Mouse (Mus musculus) liver, postnatal 0 days (tissue): ENCODE data around the gene Hoxb8. TPM values are rescaled to one million over a fixed set of nuclear protein-coding genes. Genes with fewer than 3 reads are reported as not detected.

Experiments
- ATAC-seq: fragments of 200-750 bp; cut with Nextera tagmentation; 2 replicates; pipeline ENCODE4 v1.8.0; 2017; ENCODE audit warnings: mild to moderate bottlenecking, moderate library complexity
- DNase-seq: peaks from one replicate; pipeline ENCODE4 v3.0.0-alpha.2; 2016
- H3K27ac ChIP-seq: fragments of 300-500 bp; sonication (generic); 2 replicates; pipeline ENCODE4 v1.5.1; 2014; ENCODE audit warnings: antibody characterized with exemption, moderate library complexity, mild to moderate bottlenecking, low read depth
- H3K27me3 ChIP-seq: fragments of 300-500 bp; sonication (generic); 2 replicates; pipeline ENCODE4 v1.6.1; 2014; ENCODE audit warnings: low read length, control low read depth, mixed read lengths; ENCODE audit not compliant: insufficient read depth
- H3K36me3 ChIP-seq: fragments of 300-500 bp; sonication (generic); replicated peaks from 2 replicates; pipeline ENCODE4 v1.6.1; 2014; ENCODE audit warnings: mild to moderate bottlenecking, control low read depth, low read length, moderate library complexity, mixed read lengths; ENCODE audit not compliant: insufficient read depth
- H3K4me1 ChIP-seq: fragments of 300-500 bp; sonication (generic); 2 replicates; pipeline ENCODE4 v1.6.1; 2014; ENCODE audit warnings: antibody characterized with exemption, mild to moderate bottlenecking, control low read depth; ENCODE audit not compliant: insufficient read depth
- H3K4me2 ChIP-seq: fragments of 300-500 bp; sonication (generic); 2 replicates; pipeline ENCODE4 v1.6.1; 2014; ENCODE audit warnings: low read depth, mild to moderate bottlenecking, low read length, moderate library complexity, mixed read lengths
- H3K4me3 ChIP-seq: fragments of 300-500 bp; sonication (generic); 2 replicates; pipeline ENCODE4 v1.5.1; 2014; ENCODE audit warnings: low read depth, low read length
- H3K9ac ChIP-seq: fragments of 300-500 bp; sonication (generic); replicated peaks from 2 replicates; pipeline ENCODE4 v1.6.1; 2014; ENCODE audit warnings: mild to moderate bottlenecking, moderate library complexity
- H3K9me3 ChIP-seq: fragments of 300-500 bp; sonication (generic); 2 replicates; pipeline ENCODE4 v1.6.1; 2016; ENCODE audit warnings: mild to moderate bottlenecking, control low read depth, low read length, mixed read lengths
- CTCF ChIP-seq: sonication (generic); IDR thresholded peaks from 2 replicates; pipeline ENCODE4 v1.5.1; 2016; ENCODE audit warnings: antibody characterized with exemption, low read depth
- EP300 ChIP-seq: IDR thresholded peaks from 2 replicates; pipeline ENCODE4 v1.6.1; 2016; ENCODE audit warnings: antibody characterized with exemption, low read depth, mild to moderate bottlenecking
- whole genome bisulfite sequencing: fragments of 180-500 bp; shearing (Covaris S2); extraction: QIAGEN DNeasy Blood & Tissue Kit; methylation state at CpG from one replicate; pipeline ENCODE4 v1.1.7; 2014; ENCODE audit not compliant: insufficient replicate concordance; 5-methylcytosine and 5-hydroxymethylcytosine counted together
- microRNA counts: library from miRNA; unstranded; fragments of <30 nt; microRNA quantifications from one replicate; lab custom pipeline; 2015
- microRNA-seq: library from miRNA; unstranded; fragments of <30 nt; microRNA quantifications from one replicate; pipeline ENCODE4, GENCODE M21; 2016
- polyA plus RNA-seq: library from polyadenylated mRNA; unstranded; fragments of >200 nt; fragmentation: Nextera tagmentation; extraction: Ambion mirVana; gene quantifications from 2 replicates; pipeline ENCODE4 v1.2.1, GENCODE M21; 2015

Hoxb8 gene
- polyA plus RNA-seq, 1 experiment from 2014 or later = not detected

GRCm38 (mm10) chr11:96327750-96328149 is 46.0 kb downstream of the Hoxb8 start:
- Histone ChIP-seq H3K36me3 (no peaks in the 10 kb centered on the region), H3K4me2 (no peak overlapping the region), H3K4me3 (no peak overlapping the region), H3K4me1 (0 out of 2 replicates have a peak, but pooled peaks cover 1% of the 10 kb centered on the region), H3K9me3 (no peaks in the 10 kb centered on the region), H3K27ac (no peak overlapping the region), H3K27me3 (peaks cover 75% of the 10 kb centered on the region), H3K9ac (no peak overlapping the region)
- ATAC-seq (no peak), DNase-seq (no peak)
- TF ChIP-seq EP300 (no peak), CTCF (no peak)
- WGBS = 35% methylated on average over 5 of the region's 5 CpGs

- WGBS = 39% methylated on average over 8 of the region's 8 CpGs
- Histone ChIP-seq H3K4me2 (no peak overlapping the region), H3K9ac (no peak overlapping the region), H3K36me3 (no peaks in the 10 kb centered on the region), H3K27me3 (peaks cover 83% of the 10 kb centered on the region), H3K27ac (no peak overlapping the region), H3K9me3 (no peaks in the 10 kb centered on the region), H3K4me3 (no peak overlapping the region), H3K4me1 (0 out of 2 replicates have a peak, but pooled peaks cover 3% of the 10 kb centered on the region)
- DNase-seq (no peak), ATAC-seq (no peak)
- TF ChIP-seq EP300 = no peak
- TF ChIP-seq CTCF = no peak
Measured at GRCm38 (mm10) chr11:96328605-96329004, 46.9 kb downstream of the Hoxb8 start.

- WGBS = 11% methylated on average over 8 of the region's 8 CpGs
- Histone ChIP-seq H3K36me3 (no peaks in the 10 kb centered on the region), H3K27me3 (peaks cover 81% of the 10 kb centered on the region), H3K27ac (no peak overlapping the region), H3K4me3 (no peak overlapping the region), H3K4me2 (peak overlapping the region; percentile 50), H3K4me1 (0 out of 2 replicates have a peak, but pooled peaks cover 3% of the 10 kb centered on the region), H3K9ac (no peak overlapping the region), H3K9me3 (no peaks in the 10 kb centered on the region)
- TF ChIP-seq EP300 = no peak
- ATAC-seq (no peak), DNase-seq (no peak)
Measured at GRCm38 (mm10) chr11:96332105-96332504, 50.4 kb downstream of the Hoxb8 start.

- Histone ChIP-seq H3K4me1 (0 out of 2 replicates have a peak, but pooled peaks cover 3% of the 10 kb centered on the region), H3K4me2 (peak overlapping the region; percentile 50), H3K4me3 (peak overlapping the region; percentile 33), H3K27ac (peak overlapping the region; percentile 22; the same call in 1 of the 2 replicates), H3K9ac (no peak overlapping the region), H3K36me3 (no peaks in the 10 kb centered on the region), H3K27me3 (peaks cover 76% of the 10 kb centered on the region), H3K9me3 (no peaks in the 10 kb centered on the region)
- DNase-seq (no peak), ATAC-seq (no peak)
- WGBS = 13% methylated on average over 35 of the region's 35 CpGs
- no peak for TF ChIP-seq EP300
- TF ChIP-seq CTCF = no peak
Measured at GRCm38 (mm10) chr11:96332618-96333032, 50.9 kb downstream of the Hoxb8 start.

- H3K4me2 ChIP-seq = peak overlapping the region; percentile 50
- 0 out of 2 replicates have a peak, but pooled peaks cover 3% of the 10 kb centered on the region for H3K4me1 ChIP-seq
- ATAC-seq (no peak), DNase-seq (no peak)
- TF ChIP-seq EP300 (no peak), CTCF (no peak)
- 45% methylated on average over 17 of the region's 17 CpGs for WGBS
- no peak overlapping the region for H3K27ac ChIP-seq
- no peaks in the 10 kb centered on the region for H3K9me3 ChIP-seq
- H3K9ac ChIP-seq = no peak overlapping the region
- peak overlapping the region; percentile 33 for H3K4me3 ChIP-seq
- peaks cover 77% of the 10 kb centered on the region for H3K27me3 ChIP-seq
- H3K36me3 ChIP-seq = no peaks in the 10 kb centered on the region
Measured at GRCm38 (mm10) chr11:96333241-96334001, 51.7 kb downstream of the Hoxb8 start.

- TF ChIP-seq EP300 (no peak), CTCF (no peak)
- H3K27ac ChIP-seq = no peak overlapping the region
- no peak overlapping the region for H3K4me3 ChIP-seq
- H3K9me3 ChIP-seq = no peaks in the 10 kb centered on the region
- DNase-seq (no peak), ATAC-seq (no peak)
- no peaks in the 10 kb centered on the region for H3K36me3 ChIP-seq
- H3K9ac ChIP-seq = no peak overlapping the region
- WGBS = 39% methylated on average over 2 of the region's 2 CpGs
- 0 out of 2 replicates have a peak, but pooled peaks cover 3% of the 10 kb centered on the region for H3K4me1 ChIP-seq
- no peak overlapping the region for H3K4me2 ChIP-seq
- H3K27me3 ChIP-seq = peaks cover 75% of the 10 kb centered on the region
Measured at GRCm38 (mm10) chr11:96334002-96334364, 52.3 kb downstream of the Hoxb8 start.

MicroRNAs encoded within 50 kb of the gene (microRNA counts, 519-probe panel; counts per million panel counts)
- microRNA mmu-miR-10a (lab: Ali Mortazavi, UCI) (4,464 counts per million, percentile 51 among the panel's probes with 10 or more counts), microRNA mmu-miR-196a (lab: Ali Mortazavi, UCI) (not detected)

Small RNAs within 50 kb of the gene (microRNA-seq; reads per million reads assigned to microRNA genes)
- 6,191 reads per million, percentile 89 among the genes with 10 or more reads in this experiment for gene Mir10a
- gene Mir196a-1 = not detected

Other genes with a start within 250 kb of the Hoxb8 start
- gene Snf8, start 247.0 kb upstream of the Hoxb8 start, polyA plus RNA-seq = 46.9 and 47.5 TPM in 2 replicates
- 11.5 and 12.3 TPM in 2 replicates for gene Ube2z, start 216.5 kb upstream of the Hoxb8 start, polyA plus RNA-seq
- 781 and 849 TPM in 2 replicates for gene Atp5g1, start 206.2 kb upstream of the Hoxb8 start, polyA plus RNA-seq
- gene Calcoco2, start 169.9 kb upstream of the Hoxb8 start, polyA plus RNA-seq = not detected in 2 replicates
- not detected in 2 replicates for gene Ttll6, start 148.1 kb upstream of the Hoxb8 start, polyA plus RNA-seq
- not detected in 2 replicates for gene Hoxb13, start 87.6 kb upstream of the Hoxb8 start, polyA plus RNA-seq
- gene Hoxb9, start 10.4 kb upstream of the Hoxb8 start, polyA plus RNA-seq = not detected in 2 replicates
- gene Hoxb7, start 4.7 kb downstream of the Hoxb8 start, polyA plus RNA-seq = 0.27 and 0.51 TPM in 2 replicates
- gene Hoxb6, start 10.6 kb downstream of the Hoxb8 start, polyA plus RNA-seq = not detected in 2 replicates
- 0.75 and 0.91 TPM in 2 replicates for gene Hoxb5, start 21.4 kb downstream of the Hoxb8 start, polyA plus RNA-seq
- 0.22 and 0.27 TPM in 2 replicates for gene Hoxb4, start 36.4 kb downstream of the Hoxb8 start, polyA plus RNA-seq
- gene Hoxb3, start 41.4 kb downstream of the Hoxb8 start, polyA plus RNA-seq = 0.19 and 0.26 TPM in 2 replicates
- 0.67 and 1.1 TPM in 2 replicates for gene Hoxb2, start 68.6 kb downstream of the Hoxb8 start, polyA plus RNA-seq
- gene Hoxb1, start 83.8 kb downstream of the Hoxb8 start, polyA plus RNA-seq = not detected in 2 replicates
- 0.35 and 0.45 TPM in 2 replicates for gene Skap1, start 182.7 kb downstream of the Hoxb8 start, polyA plus RNA-seq